Mouse (Mus musculus) cerebellum, adult (tissue): Measurements from ENCODE around the gene Med13l.

Experiments used
- ATAC-seq: cut with Nextera tagmentation; 2 replicates; pipeline ENCODE4 v1.9.2; 2017; ENCODE audit warnings: mild to moderate bottlenecking, moderate library complexity, mixed read lengths; ENCODE audit not compliant: insufficient number of reproducible peaks, low FRiP score, low TSS enrichment

The Med13l gene

DNA sequence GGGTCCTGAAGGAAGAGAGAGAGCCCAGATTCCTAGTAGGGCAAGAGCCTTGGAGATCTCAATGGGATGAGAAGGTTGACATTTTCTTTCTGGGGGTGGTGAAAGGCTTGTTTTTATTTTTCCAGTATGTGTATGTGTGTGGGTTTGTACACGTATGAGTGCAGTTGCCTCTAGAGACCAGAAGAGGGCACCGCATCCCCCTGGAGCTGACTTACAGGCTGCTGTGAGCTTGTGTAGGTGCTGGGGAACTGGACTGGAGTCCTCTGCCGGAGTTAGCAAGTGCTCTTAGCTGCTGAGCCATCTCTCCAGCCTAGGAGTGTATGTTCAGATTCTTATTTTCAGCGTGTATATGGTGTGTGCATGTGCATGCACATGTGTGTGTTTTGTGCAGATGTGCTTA lies 5.2 kb upstream of the Med13l start:
- no peak for ATAC-seq

DNA sequence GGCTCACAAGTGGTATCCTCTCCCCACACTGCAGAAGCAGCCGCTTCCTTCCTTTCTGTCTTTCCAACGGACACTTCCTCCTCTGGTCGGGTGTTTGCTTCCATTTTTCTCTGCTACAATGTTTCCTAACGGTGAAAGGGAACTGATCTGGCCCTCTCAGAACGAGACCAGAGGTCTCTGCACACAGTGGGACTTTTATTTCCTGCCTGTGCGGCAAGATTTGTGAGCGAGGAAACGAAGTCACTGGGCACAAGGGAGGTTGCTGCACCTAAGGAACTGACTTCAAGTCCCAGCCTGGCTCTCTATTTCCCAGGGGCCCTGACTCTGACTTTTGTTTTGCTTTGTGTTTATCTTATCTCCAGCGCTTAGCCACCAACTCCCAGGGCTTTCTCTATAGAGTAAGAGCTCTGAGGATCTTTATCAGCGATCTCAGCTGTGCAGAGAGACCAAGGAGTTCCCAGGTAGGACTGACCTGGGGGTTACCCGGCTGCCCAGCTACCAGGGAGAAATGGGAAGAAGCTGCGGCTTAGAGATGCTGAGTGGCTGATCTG lies 4.0 kb upstream of the Med13l start:
- no peak for ATAC-seq

DNA sequence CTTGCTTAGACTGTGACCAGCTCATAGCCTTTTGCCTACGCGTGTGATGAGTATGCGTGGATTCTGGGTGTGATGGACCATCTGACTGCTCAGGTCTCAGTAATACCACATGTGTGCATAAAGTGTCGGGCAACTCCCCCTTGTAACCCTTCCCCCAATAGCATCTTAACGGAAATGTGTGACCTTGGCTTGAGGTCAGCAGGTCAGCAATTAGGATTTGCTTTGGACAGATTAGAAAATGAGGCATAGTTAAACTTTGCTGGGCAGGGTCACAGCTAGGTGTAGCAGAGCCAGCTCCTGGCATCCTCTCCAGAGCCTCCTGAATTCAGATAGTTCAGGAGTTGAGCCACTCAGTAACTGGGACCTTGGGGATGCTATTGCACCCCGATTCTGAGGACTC lies 1.6 kb upstream of the Med13l start:
- no peak for ATAC-seq

DNA sequence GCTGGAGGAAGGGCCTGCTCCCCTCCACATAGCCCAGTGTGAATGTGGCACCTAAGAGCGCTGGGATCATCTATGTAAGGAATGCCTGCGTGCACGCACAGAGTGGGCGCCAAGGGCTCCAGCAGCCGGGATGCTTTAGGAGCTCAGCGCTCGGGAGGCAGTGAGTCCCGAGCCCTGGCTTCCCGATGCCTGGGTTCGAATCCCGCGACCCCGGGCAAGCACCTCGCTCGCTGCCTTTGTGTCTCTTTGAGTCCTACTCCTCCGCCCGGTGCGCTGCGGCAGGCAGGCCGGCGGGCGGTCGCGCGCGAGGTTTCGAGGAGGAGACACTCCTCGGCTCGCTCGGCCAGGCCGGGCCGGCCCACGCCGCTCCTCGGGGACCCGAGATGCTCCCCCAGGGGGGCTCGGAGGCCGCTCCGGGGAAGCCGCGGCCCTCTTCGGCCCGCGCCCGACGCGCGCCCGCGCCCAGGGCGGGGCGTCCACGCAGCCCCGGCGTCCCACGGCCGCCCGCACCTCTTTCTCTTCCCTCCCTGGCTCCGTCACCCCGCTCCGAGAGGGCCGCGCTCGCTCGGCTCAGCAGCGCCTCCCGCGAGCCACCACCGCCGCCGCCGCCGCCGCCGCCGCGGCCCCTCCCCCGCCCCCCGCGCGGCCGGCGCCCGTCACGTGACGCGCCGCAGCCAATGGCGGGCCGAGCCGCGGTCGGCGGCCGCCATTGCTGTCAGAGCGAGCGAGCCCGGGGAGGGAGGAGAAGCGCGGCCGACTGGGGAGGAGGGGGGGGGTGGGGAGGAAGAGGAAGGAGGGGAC lies 695 bp upstream of the Med13l start:
- ATAC-seq: peak; percentile 75

GRCm38 (mm10) chr5:118561086-118561987 lies 858 bp downstream of the Med13l start:
- no peak for ATAC-seq

GRCm38 (mm10) chr5:118562206-118562605 lies 1.7 kb downstream of the Med13l start:
- ATAC-seq: no peak

DNA sequence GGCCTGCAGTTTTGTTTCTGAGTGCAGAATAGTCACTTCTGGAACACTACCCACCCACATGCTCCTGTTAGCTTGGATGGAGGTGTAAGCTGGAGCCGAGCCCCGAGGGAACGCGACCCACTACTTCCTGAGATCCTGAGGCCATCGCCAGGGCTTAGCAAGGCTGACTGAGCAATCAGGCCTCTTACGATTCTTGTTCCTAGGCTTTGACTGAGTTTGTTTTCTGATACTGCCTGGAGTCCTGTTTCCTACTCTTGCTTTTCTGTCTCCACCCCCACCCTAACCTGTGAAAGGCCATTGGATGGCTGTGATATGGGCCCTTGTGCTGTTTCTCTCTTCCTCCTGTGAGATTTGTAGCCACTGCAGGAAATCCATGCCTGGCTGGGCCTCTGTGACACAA lies 3.1 kb downstream of the Med13l start:
- no peak for ATAC-seq

DNA sequence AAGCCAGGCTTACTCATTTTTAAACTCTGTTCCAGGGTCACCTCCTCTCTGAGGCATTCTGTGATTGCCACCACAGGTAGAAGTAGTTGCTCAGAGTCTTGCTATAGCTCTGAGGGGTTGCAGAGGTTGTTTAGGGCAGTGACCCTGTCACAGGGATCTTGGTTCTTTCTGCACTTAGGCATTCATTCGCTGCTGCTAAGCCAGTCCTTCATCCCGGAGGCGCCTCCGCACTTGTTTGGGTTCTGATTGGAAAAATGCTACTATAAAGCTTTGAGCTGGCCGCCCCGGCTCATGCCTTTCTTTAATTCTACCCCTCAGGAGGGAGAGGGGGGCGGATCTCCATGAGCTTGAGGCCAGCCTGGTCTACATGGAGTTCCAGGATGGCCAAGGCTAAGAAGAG lies 6.9 kb downstream of the Med13l start:
- ATAC-seq: no peak

DNA sequence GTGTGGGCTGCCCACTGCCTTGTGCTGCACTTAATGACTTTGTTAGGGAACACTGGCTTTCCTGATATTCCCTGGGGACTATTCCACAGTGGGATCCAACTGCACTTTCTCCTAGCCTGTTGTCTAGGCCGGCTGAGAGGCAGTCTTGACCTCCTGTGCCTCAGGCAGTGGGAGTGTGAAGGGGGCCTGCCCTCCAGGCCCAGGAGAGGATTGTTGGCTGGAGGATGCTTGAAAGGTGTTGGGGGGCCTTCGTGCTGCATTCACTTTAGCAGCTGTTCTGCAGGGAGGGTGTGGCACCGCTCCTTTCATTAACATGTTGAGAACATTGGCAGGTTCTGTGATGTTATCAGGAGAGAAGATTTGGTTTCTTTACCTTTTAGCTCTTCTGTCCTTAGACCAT lies 8.5 kb downstream of the Med13l start:
- ATAC-seq: no peak

DNA sequence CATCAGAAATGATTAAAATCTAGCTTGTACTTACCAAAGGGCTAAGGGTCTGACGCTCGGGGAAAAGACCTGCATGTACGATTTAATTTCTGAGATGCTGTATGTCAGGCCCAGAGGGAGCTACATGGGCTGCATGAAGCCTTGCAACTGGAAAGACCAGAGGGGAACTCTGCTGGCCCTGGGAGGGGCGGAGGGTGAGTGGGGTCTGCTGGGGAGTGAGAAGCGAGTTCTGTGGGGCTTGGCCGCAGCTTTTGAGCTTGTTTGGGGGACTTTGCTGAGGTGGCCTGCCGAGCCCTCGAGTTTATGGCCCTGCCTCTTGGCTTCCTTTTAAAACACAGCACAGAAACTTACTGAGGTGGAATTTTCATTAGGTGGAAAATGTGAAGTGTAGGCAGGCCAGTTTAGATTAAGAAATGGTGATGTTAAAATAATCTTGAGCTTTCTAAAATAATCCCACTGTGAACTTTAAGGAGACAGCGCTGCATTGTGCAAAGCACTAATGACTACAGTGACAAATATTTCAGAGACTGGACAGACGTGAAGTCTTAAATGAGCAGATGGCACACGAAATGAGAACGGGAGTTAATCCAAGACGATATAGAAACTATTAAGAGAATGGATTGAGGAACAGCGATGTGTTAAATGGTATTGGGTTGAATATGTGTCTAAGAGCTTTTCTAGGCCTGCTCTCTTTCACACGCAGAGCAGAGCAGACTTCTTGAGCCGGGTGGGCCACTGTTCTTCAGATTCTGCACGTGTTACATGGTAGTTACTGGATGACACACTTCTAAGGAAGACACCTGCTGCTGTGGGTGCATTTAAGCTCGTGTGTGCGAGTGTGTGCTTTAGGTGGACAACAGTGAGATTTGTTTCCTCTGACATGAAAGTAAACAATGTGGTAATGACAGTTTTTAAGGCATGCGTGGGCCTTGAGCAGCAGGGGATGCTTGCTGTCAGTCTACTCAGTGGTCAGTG lies 9.4 kb downstream of the Med13l start:
- no peak for ATAC-seq

DNA sequence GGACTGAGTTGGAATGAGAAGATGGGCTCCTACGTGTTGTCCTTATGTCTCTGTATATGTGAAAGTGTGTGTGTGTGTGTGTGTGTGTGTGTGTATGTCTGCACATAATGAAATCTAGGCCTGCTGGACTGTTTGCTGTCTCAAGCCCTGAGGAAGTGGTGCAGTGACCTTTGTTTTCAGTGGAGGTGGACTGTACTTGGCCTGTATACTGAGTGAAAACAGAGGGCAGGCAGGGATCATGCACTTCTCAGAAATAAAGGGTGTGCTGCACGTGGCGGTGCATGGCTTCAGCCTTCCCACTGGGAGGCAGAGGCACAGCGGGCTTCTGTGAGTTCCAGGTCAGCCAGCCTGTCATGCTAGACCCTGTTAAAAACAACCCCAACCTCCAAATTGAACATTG lies 11.0 kb downstream of the Med13l start:
- ATAC-seq: no peak

GRCm38 (mm10) chr5:118574236-118574635 lies 13.8 kb downstream of the Med13l start:
- ATAC-seq: peak; percentile 74; the same call in 1 of the 2 replicates

- no peak for ATAC-seq
These were observed 14.5 kb downstream of the Med13l start for GRCm38 (mm10) chr5:118574997-118575396.

- ATAC-seq: no peak
These were observed 15.4 kb downstream of the Med13l start for GRCm38 (mm10) chr5:118575909-118576308.

- no peak for ATAC-seq
These were observed 16.3 kb downstream of the Med13l start for GRCm38 (mm10) chr5:118576731-118577130.

DNA sequence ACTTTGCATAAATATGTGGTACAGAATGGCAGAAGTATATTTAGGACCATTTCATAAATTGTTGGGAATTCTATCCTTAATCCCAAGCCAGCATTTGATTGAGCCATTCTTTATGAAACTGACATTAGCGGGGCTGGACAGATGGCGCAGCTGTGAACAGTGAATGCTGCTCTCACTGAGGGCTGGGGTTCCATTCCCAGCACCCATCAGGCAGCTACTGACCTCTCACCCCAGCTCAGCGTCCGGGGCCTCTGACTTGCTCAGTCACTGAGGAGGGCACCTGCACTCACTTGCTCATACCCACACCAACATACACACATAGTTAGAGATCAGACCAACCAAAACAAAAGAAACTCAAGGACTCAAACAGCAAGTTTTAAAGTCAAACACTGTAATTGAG lies 24.9 kb downstream of the Med13l start:
- no peak for ATAC-seq

DNA sequence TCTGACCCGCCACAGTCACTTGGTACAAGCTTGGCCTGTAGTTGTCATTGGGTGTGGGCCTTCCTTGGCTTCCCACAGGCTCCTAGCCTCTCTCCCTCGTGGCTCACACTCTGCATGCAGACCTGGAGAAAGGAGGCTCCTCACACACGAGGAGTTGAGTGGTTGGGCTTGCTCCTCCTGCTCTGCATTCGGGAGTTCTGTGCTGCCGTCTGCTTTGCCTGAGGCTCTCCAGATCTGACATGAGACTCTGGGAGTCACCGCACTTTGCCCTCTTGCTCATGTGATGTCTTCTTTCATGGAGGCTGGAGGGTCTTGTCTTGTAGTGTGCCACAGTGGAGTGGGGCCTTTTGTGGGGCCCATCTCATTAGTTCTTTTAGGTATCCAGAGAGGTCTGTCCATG lies 26.1 kb downstream of the Med13l start:
- no peak for ATAC-seq

DNA sequence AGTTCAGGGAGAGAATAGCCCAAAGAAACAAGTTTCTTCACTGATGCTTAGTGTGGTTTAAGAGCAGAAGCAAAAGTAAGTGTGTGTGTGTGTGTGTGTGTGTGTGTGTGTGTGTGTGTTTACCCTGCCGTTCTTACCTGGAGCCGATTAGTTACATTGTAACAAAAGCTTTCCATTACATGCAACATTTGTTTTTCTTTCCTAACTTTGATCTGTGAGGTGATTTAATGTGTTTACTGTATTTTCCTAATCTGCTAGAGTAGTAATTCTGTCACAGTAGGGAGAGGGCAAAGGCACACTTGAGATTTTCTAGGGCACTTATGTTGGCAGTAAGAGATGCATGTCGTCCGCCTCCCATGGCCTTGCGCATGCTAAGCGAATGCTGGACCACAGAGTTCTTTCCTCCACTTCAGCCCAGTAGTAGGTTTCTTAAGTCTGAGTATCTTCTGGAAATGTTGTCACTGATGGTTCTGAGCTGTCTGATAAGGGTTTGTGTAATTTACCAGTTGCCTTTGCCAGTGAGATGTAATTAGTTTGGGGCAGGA lies 28.0 kb downstream of the Med13l start:
- no peak for ATAC-seq

GRCm38 (mm10) chr5:118589186-118589892 lies 28.9 kb downstream of the Med13l start:
- no peak for ATAC-seq
